Mouse (Mus musculus): ENCODE data around the gene Fbxo46. TPM values are rescaled to one million over a fixed set of nuclear protein-coding genes. Genes with fewer than 3 reads are reported as not detected.

Fbxo46 gene
- total and polyA plus RNA-seq, 3 experiments, result 4.0 to 11.6 (median 6.1) TPM

- no peak overlapping the region for H3K4me3 ChIP-seq (replicated peaks in 1 of 3; ENCODE audit: low read depth in 2 of 3, low read length in 2 of 3, poor library complexity in 1 of 3)
- H3K4me2 ChIP-seq (ENCODE audit: insufficient read depth, low read depth, poor library complexity, severe bottlenecking), result no peak overlapping the region
- no peaks in the 10 kb centered on the region for H3K36me3 ChIP-seq (replicated peaks in 1 of 2; ENCODE audit: control insufficient read depth in 1 of 2, insufficient read depth in 1 of 2, low read length in 1 of 2)
- H3K9me3 ChIP-seq (replicated peaks; ENCODE audit: low read length), result peaks cover 15% of the 10 kb centered on the region
- in situ Hi-C loops (cut with MboI; ENCODE audit: low pct_ligation_motif_present, low pct_unique_long_range_greater_than_20kb, low sequenced_read_pairs), result loop anchor here (10.0 kb wide), 1 partner anchor 190 kb away; the partner anchor contains the start of genes Cd3eap and Ppp1r13l
- no peak for DNase-seq (ENCODE audit: extremely low read depth)
- H3K9ac ChIP-seq (ENCODE audit: insufficient read depth, low read depth), result no peak overlapping the region
- dilution Hi-C loops (cut with MboI; ENCODE audit: extremely low pct_ligation_motif_present, extremely low pct_unique_long_range_greater_than_20kb, low sequenced_read_pairs), result no loop called here
- H3K4me1 ChIP-seq (ENCODE audit: control insufficient read depth in 1 of 2, insufficient read depth in 2 of 2), result peaks cover 0 to 4% of the 10 kb centered on the region in 2 experiments; a peak in 1 of 4 replicates
- TF ChIP-seq BHLHE40 (IDR thresholded peaks at IDR 0.05; ENCODE audit: low read depth, low read length) (peak; percentile 77), CHD1 (IDR thresholded peaks at IDR 0.05; ENCODE audit: low read depth, low read length) (no peak), MAZ (IDR thresholded peaks at IDR 0.05; ENCODE audit: low read depth, low read length) (no peak)
- H3K27ac ChIP-seq (ENCODE audit: insufficient read depth, low read depth), result no peak overlapping the region
- H3K79me2 ChIP-seq (replicated peaks; ENCODE audit: control insufficient read depth, extremely low read depth, insufficient read depth, poor library complexity, severe bottlenecking), result no peaks in the 10 kb centered on the region
- H3K27me3 ChIP-seq (replicated peaks), result peaks cover 51% of the 10 kb centered on the region
Measured at GRCm38 (mm10) chr7:19164978-19165377, 45.3 kb downstream of the Fbxo46 start.

GRCm38 (mm10) chr7:19165656-19166423 is 46.2 kb downstream of the Fbxo46 start, which contains the start of gene Gipr:
Gene Gipr, minus strand, starts transcription at chr7:19166127.
- in situ Hi-C loops (cut with MboI; ENCODE audit: low pct_ligation_motif_present, low pct_unique_long_range_greater_than_20kb, low sequenced_read_pairs), result loop anchor here (10.0 kb wide), 1 partner anchor 189 kb away; the partner anchor contains the start of genes Cd3eap and Ppp1r13l
- no peaks in the 10 kb centered on the region for H3K36me3 ChIP-seq (replicated peaks in 1 of 2; ENCODE audit: control insufficient read depth in 1 of 2, insufficient read depth in 1 of 2, low read length in 1 of 2)
- no peak within 1 kb of the TSS for H3K27ac ChIP-seq (ENCODE audit: insufficient read depth, low read depth)
- H3K9me3 ChIP-seq (replicated peaks; ENCODE audit: low read length), result peaks cover 15% of the 10 kb centered on the region
- peaks cover 58% of the 10 kb centered on the region for H3K27me3 ChIP-seq (replicated peaks)
- H3K4me1 ChIP-seq (ENCODE audit: control insufficient read depth in 1 of 2, insufficient read depth in 2 of 2), result peaks cover 0 to 4% of the 10 kb centered on the region in 2 experiments; a peak in 1 of 4 replicates
- no peak for DNase-seq (ENCODE audit: extremely low read depth)
- H3K4me2 ChIP-seq (ENCODE audit: insufficient read depth, low read depth, poor library complexity, severe bottlenecking), result no peak within 1 kb of the TSS
- no peaks in the 10 kb centered on the region for H3K79me2 ChIP-seq (replicated peaks; ENCODE audit: control insufficient read depth, extremely low read depth, insufficient read depth, poor library complexity, severe bottlenecking)
- dilution Hi-C loops (cut with MboI; ENCODE audit: extremely low pct_ligation_motif_present, extremely low pct_unique_long_range_greater_than_20kb, low sequenced_read_pairs), result no loop called here
- H3K9ac ChIP-seq (ENCODE audit: insufficient read depth, low read depth), result no peak within 1 kb of the TSS
- no peak within 1 kb of the TSS for H3K4me3 ChIP-seq (replicated peaks in 1 of 3; ENCODE audit: low read depth in 2 of 3, low read length in 2 of 3, poor library complexity in 1 of 3)
- TF ChIP-seq CHD1 (IDR thresholded peaks at IDR 0.05; ENCODE audit: low read depth, low read length) (no peak), ZKSCAN1 (IDR thresholded peaks at IDR 0.05; ENCODE audit: borderline replicate concordance, low read depth, low read length) (no peak), ZNF384 (IDR thresholded peaks at IDR 0.05; ENCODE audit: low read depth, low read length) (no peak)

- Histone ChIP-seq H3K27ac (ENCODE audit: insufficient read depth, low read depth) (no peak overlapping the region), H3K27me3 (replicated peaks) (peaks cover 61% of the 10 kb centered on the region), H3K9ac (ENCODE audit: insufficient read depth, low read depth) (no peak overlapping the region), H3K9me3 (replicated peaks; ENCODE audit: low read length) (peaks cover 15% of the 10 kb centered on the region), H3K79me2 (replicated peaks; ENCODE audit: control insufficient read depth, extremely low read depth, insufficient read depth, poor library complexity, severe bottlenecking) (no peaks in the 10 kb centered on the region), H3K4me1 (ENCODE audit: control insufficient read depth in 1 of 2, insufficient read depth in 2 of 2) (peaks cover 4 to 7% of the 10 kb centered on the region in 2 experiments; a peak in 3 of 4 replicates), H3K4me3 (replicated peaks in 1 of 3; ENCODE audit: low read depth in 2 of 3, low read length in 2 of 3, poor library complexity in 1 of 3) (no peak overlapping the region), H3K4me2 (ENCODE audit: insufficient read depth, low read depth, poor library complexity, severe bottlenecking) (no peak overlapping the region), H3K36me3 (replicated peaks in 1 of 2; ENCODE audit: control insufficient read depth in 1 of 2, insufficient read depth in 1 of 2, low read length in 1 of 2) (no peaks in the 10 kb centered on the region)
- in situ Hi-C loops (cut with MboI; ENCODE audit: low pct_ligation_motif_present, low pct_unique_long_range_greater_than_20kb, low sequenced_read_pairs), result loop anchor here (10.0 kb wide), 1 partner anchor 188 kb away; the partner anchor contains the start of genes Cd3eap and Ppp1r13l
- DNase-seq (ENCODE audit: extremely low read depth), result no peak
- dilution Hi-C loops (cut with MboI; ENCODE audit: extremely low pct_ligation_motif_present, extremely low pct_unique_long_range_greater_than_20kb, low sequenced_read_pairs), result no loop called here
- no peak for TF ChIP-seq ZNF384 (IDR thresholded peaks at IDR 0.05; ENCODE audit: low read depth, low read length)
- peak in 1 of 2 experiments; percentile 36; a peak in 1 of 4 replicates for TF ChIP-seq CTCF (conservative IDR thresholded peaks at IDR 0.05 in 1 of 2, IDR thresholded peaks at IDR 0.05 in 1 of 2; ENCODE audit: low read depth in 2 of 2, low read length in 2 of 2)
Measured at GRCm38 (mm10) chr7:19166990-19167389, 47.3 kb downstream of the Fbxo46 start.

Data from CH12.LX (cell line).